Mouse (Mus musculus) heart, embryonic 16.5 days (tissue): ENCODE results near the gene Manba. TPM values are rescaled to one million over a fixed set of nuclear protein-coding genes. Genes with fewer than 3 reads are reported as not detected.

Experiments used
- ATAC-seq: fragments of 200-750 bp; cut with Nextera tagmentation; replicated peaks from 2 replicates; pipeline ENCODE4 v1.8.0; 2017; ENCODE audit warnings: moderate number of reproducible peaks; ENCODE audit not compliant: insufficient read depth, low FRiP score; ENCODE audit errors: extremely low read depth
- H3K27ac ChIP-seq: fragments of 300-500 bp; sonication (generic); 2 replicates; pipeline ENCODE4 v1.5.1; 2014; ENCODE audit warnings: mild to moderate bottlenecking, low read length, control low read depth, moderate library complexity
- H3K27me3 ChIP-seq: fragments of 300-500 bp; sonication (generic); 2 replicates; pipeline ENCODE4 v1.6.1; 2014; ENCODE audit warnings: low read length, mixed read lengths; ENCODE audit not compliant: control insufficient read depth, insufficient read depth
- H3K36me3 ChIP-seq: fragments of 300-500 bp; sonication (generic); 2 replicates; pipeline ENCODE4 v1.6.1; 2014; ENCODE audit not compliant: control insufficient read depth, insufficient read depth
- H3K4me1 ChIP-seq: fragments of 300-500 bp; sonication (generic); 2 replicates; pipeline ENCODE4 v1.6.1; 2014; ENCODE audit warnings: low read length, mixed read lengths; ENCODE audit not compliant: control insufficient read depth, insufficient read depth
- H3K4me2 ChIP-seq: fragments of 300-500 bp; sonication (generic); 2 replicates; pipeline ENCODE4 v1.6.1; 2014; ENCODE audit warnings: low read depth, mild to moderate bottlenecking, control low read depth, low read length
- H3K4me3 ChIP-seq: fragments of 300-500 bp; sonication (generic); 2 replicates; pipeline ENCODE4 v1.5.1; 2014; ENCODE audit warnings: mild to moderate bottlenecking, control low read depth, low read length
- H3K9ac ChIP-seq: fragments of 300-500 bp; sonication (generic); 2 replicates; pipeline ENCODE4 v1.6.1; 2014; ENCODE audit warnings: low read length, control low read depth
- H3K9me3 ChIP-seq: fragments of 300-500 bp; sonication (generic); replicated peaks from 2 replicates; pipeline ENCODE4 v1.6.1; 2016; ENCODE audit warnings: low read length; ENCODE audit not compliant: control insufficient read depth
- WGBS: fragments of 180-500 bp; shearing (Covaris S2); extraction: QIAGEN DNeasy Blood & Tissue Kit; methylation state at CpG from one replicate; pipeline ENCODE4 v1.1.7; 2014; 5-methylcytosine and 5-hydroxymethylcytosine counted together
- polyA plus RNA-seq: library from polyadenylated mRNA; unstranded; fragments of >200 nt; fragmentation: Nextera tagmentation; extraction: Ambion mirVana; gene quantifications from 2 replicates; pipeline ENCODE4 v1.2.1, GENCODE M21; 2015

Gene Manba
- polyA plus RNA-seq, 1 experiment from 2014 or later = 37.0 TPM

GRCm38 (mm10) chr3:135529670-135530069 lies 44.3 kb downstream of the Manba start:
- no peak overlapping the region for H3K4me2 ChIP-seq
- H3K9ac ChIP-seq = no peak overlapping the region
- 86% methylated on average over 7 of the region's 7 CpGs for WGBS
- no peaks in the 10 kb centered on the region for H3K27me3 ChIP-seq
- H3K36me3 ChIP-seq = peaks cover 5% of the 10 kb centered on the region; the same call in 1 of the 2 replicates
- no peaks in the 10 kb centered on the region for H3K9me3 ChIP-seq
- no peak overlapping the region for H3K27ac ChIP-seq
- H3K4me1 ChIP-seq = no peaks in the 10 kb centered on the region
- no peak for ATAC-seq
- H3K4me3 ChIP-seq = no peak overlapping the region

- Histone ChIP-seq H3K4me1 (no peaks in the 10 kb centered on the region), H3K27me3 (no peaks in the 10 kb centered on the region), H3K4me3 (no peak overlapping the region), H3K9me3 (no peaks in the 10 kb centered on the region), H3K27ac (no peak overlapping the region), H3K36me3 (peaks cover 5% of the 10 kb centered on the region; the same call in 1 of the 2 replicates), H3K9ac (no peak overlapping the region), H3K4me2 (no peak overlapping the region)
- no peak for ATAC-seq
- WGBS = 70% methylated on average over 2 of the region's 2 CpGs
Measured at GRCm38 (mm10) chr3:135531762-135532161, 46.4 kb downstream of the Manba start.

GRCm38 (mm10) chr3:135534103-135534502 lies 48.7 kb downstream of the Manba start:
- ATAC-seq = peak; percentile 82
- H3K9me3 ChIP-seq = no peaks in the 10 kb centered on the region
- no peak overlapping the region for H3K4me3 ChIP-seq
- H3K4me1 ChIP-seq = no peaks in the 10 kb centered on the region
- H3K9ac ChIP-seq = no peak overlapping the region
- no peak overlapping the region for H3K27ac ChIP-seq
- no peaks in the 10 kb centered on the region for H3K27me3 ChIP-seq
- H3K36me3 ChIP-seq = peaks cover 3% of the 10 kb centered on the region; the same call in 1 of the 2 replicates
- H3K4me2 ChIP-seq = no peak overlapping the region
- WGBS = 47% methylated on average over 4 of the region's 5 CpGs

GRCm38 (mm10) chr3:135546212-135546923 lies 61.0 kb downstream of the Manba start:
- Histone ChIP-seq H3K4me3 (no peak overlapping the region), H3K36me3 (peaks cover 27% of the 10 kb centered on the region), H3K27me3 (no peaks in the 10 kb centered on the region), H3K27ac (no peak overlapping the region), H3K9me3 (no peaks in the 10 kb centered on the region), H3K4me1 (0 out of 2 replicates have a peak, but pooled peaks cover 7% of the 10 kb centered on the region), H3K4me2 (no peak overlapping the region), H3K9ac (no peak overlapping the region)
- 54% methylated on average over 13 of the region's 13 CpGs for WGBS
- no peak for ATAC-seq

DNA sequence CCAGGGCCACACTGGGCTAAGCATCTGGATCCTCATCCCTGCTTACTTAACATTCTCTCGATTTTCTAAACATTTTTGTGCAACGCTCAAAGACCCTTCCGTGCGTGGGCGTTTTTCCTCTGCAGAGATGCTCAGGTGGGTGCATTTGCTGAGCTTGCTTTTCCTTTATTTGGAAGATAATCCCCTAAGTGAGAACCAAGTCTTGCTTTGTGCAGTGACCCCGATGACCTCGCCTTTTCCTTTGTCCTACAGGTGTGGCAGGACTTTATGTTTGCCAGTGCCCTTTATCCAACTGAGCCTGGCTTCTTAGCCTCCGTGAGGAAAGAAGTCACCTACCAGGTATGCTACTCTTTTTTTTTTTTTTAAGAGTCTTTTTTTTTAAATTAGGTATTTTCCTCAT lies 61.9 kb downstream of the Manba start:
- no peak overlapping the region for H3K4me3 ChIP-seq
- H3K4me2 ChIP-seq = no peak overlapping the region
- H3K4me1 ChIP-seq = 0 out of 2 replicates have a peak, but pooled peaks cover 7% of the 10 kb centered on the region
- H3K27me3 ChIP-seq = no peaks in the 10 kb centered on the region
- ATAC-seq = no peak
- 85% methylated on average over 8 of the region's 8 CpGs for WGBS
- H3K36me3 ChIP-seq = peaks cover 29% of the 10 kb centered on the region
- H3K9ac ChIP-seq = no peak overlapping the region
- no peak overlapping the region for H3K27ac ChIP-seq
- H3K9me3 ChIP-seq = no peaks in the 10 kb centered on the region

GRCm38 (mm10) chr3:135552874-135553273 lies 67.5 kb downstream of the Manba start:
- no peak for ATAC-seq
- Histone ChIP-seq H3K4me2 (no peak overlapping the region), H3K4me3 (no peak overlapping the region), H3K4me1 (no peaks in the 10 kb centered on the region), H3K27me3 (no peaks in the 10 kb centered on the region), H3K27ac (no peak overlapping the region), H3K36me3 (peaks cover 26% of the 10 kb centered on the region), H3K9ac (no peak overlapping the region), H3K9me3 (0 out of 2 replicates have a peak, but pooled peaks cover 2% of the 10 kb centered on the region)
- 81% methylated on average over 5 of the region's 5 CpGs for WGBS

DNA sequence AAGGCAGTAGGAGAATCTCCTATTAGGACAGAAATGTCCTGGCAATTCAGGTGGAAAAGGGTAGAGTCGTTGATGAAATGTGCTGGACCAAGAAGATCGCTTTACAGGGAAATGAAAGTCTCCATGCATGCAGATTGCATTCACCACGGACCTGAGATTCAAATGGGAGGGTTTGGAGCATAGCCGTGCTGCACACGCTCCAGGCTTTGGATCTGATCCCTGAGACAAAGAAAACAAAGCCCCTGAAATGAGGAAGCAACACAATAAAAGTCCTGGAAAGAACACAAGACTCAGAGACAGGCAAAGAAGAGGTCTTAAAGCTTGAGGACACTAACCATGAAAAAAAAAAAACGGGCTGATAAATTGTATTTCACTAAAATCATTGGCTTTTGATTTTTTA lies 69.8 kb downstream of the Manba start:
- Histone ChIP-seq H3K27me3 (no peaks in the 10 kb centered on the region), H3K36me3 (peaks cover 20% of the 10 kb centered on the region), H3K4me2 (no peak overlapping the region), H3K9me3 (0 out of 2 replicates have a peak, but pooled peaks cover 2% of the 10 kb centered on the region), H3K9ac (no peak overlapping the region), H3K27ac (no peak overlapping the region), H3K4me1 (no peaks in the 10 kb centered on the region), H3K4me3 (no peak overlapping the region)
- no peak for ATAC-seq
- 81% methylated on average over 6 of the region's 6 CpGs for WGBS

- Histone ChIP-seq H3K4me1 (no peaks in the 10 kb centered on the region), H3K4me3 (no peak overlapping the region), H3K27ac (no peak overlapping the region), H3K4me2 (no peak overlapping the region), H3K9ac (no peak overlapping the region), H3K36me3 (peaks cover 21% of the 10 kb centered on the region), H3K27me3 (no peaks in the 10 kb centered on the region), H3K9me3 (0 out of 2 replicates have a peak, but pooled peaks cover 2% of the 10 kb centered on the region)
- WGBS = 68% methylated on average over 7 of the region's 7 CpGs
- no peak for ATAC-seq
Measured at GRCm38 (mm10) chr3:135556052-135556587, 70.7 kb downstream of the Manba start.

GRCm38 (mm10) chr3:135556851-135557662 lies 71.6 kb downstream of the Manba start:
- no peak overlapping the region for H3K9ac ChIP-seq
- H3K27me3 ChIP-seq = no peaks in the 10 kb centered on the region
- no peaks in the 10 kb centered on the region for H3K4me1 ChIP-seq
- no peak overlapping the region for H3K27ac ChIP-seq
- H3K9me3 ChIP-seq = 0 out of 2 replicates have a peak, but pooled peaks cover 2% of the 10 kb centered on the region
- H3K4me2 ChIP-seq = no peak overlapping the region
- no peak for ATAC-seq
- 86% methylated on average over 12 of the region's 12 CpGs for WGBS
- H3K36me3 ChIP-seq = peaks cover 18% of the 10 kb centered on the region
- H3K4me3 ChIP-seq = no peak overlapping the region
